ENCODE assay signal across 20 mouse cellular contexts in genomic region chr4:42963480-42963879, GRCm38 (mm10). TPM values are rescaled to one million over a fixed set of nuclear protein-coding genes. Genes with fewer than 3 reads are reported as not detected.
DNase-seq lines count a peak whose midpoint lies in the region; ATAC-seq and TF ChIP-seq lines count a peak whose summit lies in the region.
"Had no signal": no experiment of that assay in that cellular context is flagged by ENCODE, and none has a peak within 500 bp of the region (broad histone marks: within the 10 kb centered on the region; RNA-seq: fewer than 3 reads in every experiment).

No protein-coding gene starts in this region.

- TF ChIP-seq CTCF in kidney, postnatal 0 days (IDR thresholded peaks at IDR 0.05; ENCODE audit: low read depth) = peak; percentile 39

- H3K27ac ChIP-seq in kidney, postnatal 0 days = no peak overlapping the region
- H3K27ac ChIP-seq in kidney, embryonic 14.5 days (ENCODE audit: low read depth, low read length) = no peak overlapping the region
- H3K27ac ChIP-seq: forebrain, embryonic 10.5 days; limb, embryonic 10.5 days; liver, embryonic 15.5 days had no signal

- H3K9ac ChIP-seq in kidney, postnatal 0 days (ENCODE audit: low read depth, low read length) = no peak overlapping the region
- no peak overlapping the region for H3K9ac ChIP-seq in kidney, embryonic 14.5 days (ENCODE audit: low read depth, low read length)
- H3K9ac ChIP-seq: liver, embryonic 15.5 days had no signal

- peaks cover 3% of the 10 kb centered on the region; the same call in 1 of the 2 replicates for H3K4me1 ChIP-seq in kidney, postnatal 0 days (replicated peaks; ENCODE audit: insufficient read depth, low read length)
- H3K4me1 ChIP-seq in kidney, embryonic 14.5 days (ENCODE audit: control insufficient read depth, insufficient read depth, low read length) = no peaks in the 10 kb centered on the region

- H3K4me2 ChIP-seq in kidney, postnatal 0 days (ENCODE audit: low read length) = no peak overlapping the region
- no peak overlapping the region for H3K4me2 ChIP-seq in kidney, embryonic 14.5 days (replicated peaks; ENCODE audit: low read depth, low read length)
- H3K4me2 ChIP-seq: liver, embryonic 15.5 days had no signal

- H3K27me3 ChIP-seq in kidney, postnatal 0 days (ENCODE audit: insufficient read depth, low read length) = no peaks in the 10 kb centered on the region
- H3K27me3 ChIP-seq in kidney, embryonic 14.5 days (ENCODE audit: control insufficient read depth, insufficient read depth, low read length) = no peaks in the 10 kb centered on the region

- no peak for ATAC-seq in kidney, postnatal 0 days (replicated peaks; ENCODE audit: low FRiP score, low read depth)
- ATAC-seq in kidney, embryonic 14.5 days (ENCODE audit: low FRiP score, low TSS enrichment) = no peak
- ATAC-seq: hindbrain, embryonic 16.5 days had no signal

- no peaks in the 10 kb centered on the region for H3K9me3 ChIP-seq in kidney, postnatal 0 days (replicated peaks; ENCODE audit: low read length)
- H3K9me3 ChIP-seq in kidney, embryonic 14.5 days (ENCODE audit: control insufficient read depth, low read length) = no peaks in the 10 kb centered on the region
- H3K9me3 ChIP-seq: forebrain, embryonic 10.5 days; limb, embryonic 10.5 days; liver, embryonic 15.5 days had no signal

- no peaks in the 10 kb centered on the region for H3K36me3 ChIP-seq in kidney, postnatal 0 days (ENCODE audit: insufficient read depth, low read length)
- H3K36me3 ChIP-seq in kidney, embryonic 14.5 days (ENCODE audit: control insufficient read depth, insufficient read depth, low read length) = no peaks in the 10 kb centered on the region
- H3K36me3 ChIP-seq: limb, embryonic 10.5 days; liver, embryonic 15.5 days had no signal

- H3K4me3 ChIP-seq in kidney, postnatal 0 days (replicated peaks; ENCODE audit: low read depth, low read length) = no peak overlapping the region
- no peak overlapping the region for H3K4me3 ChIP-seq in kidney, embryonic 14.5 days (ENCODE audit: low read length)
- H3K4me3 ChIP-seq: forebrain, embryonic 10.5 days; limb, embryonic 10.5 days; liver, embryonic 15.5 days had no signal

- peak; percentile 34 for DNase-seq in adrenal gland, postnatal 14 days
- DNase-seq in adrenal gland, postnatal 4 days (ENCODE audit: low spot score in 2 of 2) = no peak
- no peak for DNase-seq in kidney, postnatal 0 days (ENCODE audit: low spot score)
- DNase-seq in lung, postnatal 36 days = peak; percentile 39
- no peak for DNase-seq in lung, postnatal 25 days (ENCODE audit: low spot score)
- DNase-seq in induced T-regulatory cell, adult 2 months (ENCODE audit: low read depth) = peak; percentile 43
- no peak for DNase-seq in right cerebral cortex, postnatal 36 days (ENCODE audit: low spot score in 2 of 2)
- DNase-seq: adrenal gland, adult 2 months; cerebellum, adult 8-10 months; heart, postnatal 10 days; right cerebral cortex, postnatal 4 days; thymus, adult 2 months had no signal

- 97% methylated on average over 2 of the region's 2 CpGs for WGBS in kidney, postnatal 0 days
- 89% methylated on average over 2 of the region's 2 CpGs for WGBS in kidney, embryonic 14.5 days

RNA-seq across cellular contexts. Expression of gene 1700022I11Rik, which starts 5.9 kb away (rescaled TPM):
- total RNA-seq in adrenal gland, postnatal 14 days (2021) = not detected in 2 replicates
- total RNA-seq in adrenal gland, postnatal 4 days (2021) = not detected
- 0.37 and 0.66 TPM in 2 replicates for polyA plus RNA-seq in kidney, postnatal 0 days (2015; fragmentation: Nextera tagmentation; extraction: Ambion mirVana)
- 0.34 and 0.37 TPM in 2 replicates for polyA plus RNA-seq in kidney, embryonic 14.5 days (2014; fragmentation: Nextera tagmentation; extraction: Ambion mirVana)
- total RNA-seq: adrenal gland, adult 2 months; heart, postnatal 10 days; layer of hippocampus, postnatal 25 days; megakaryocyte, adult 5-6 weeks; monocyte, adult 5-6 weeks had no signal
- polyA plus RNA-seq: adrenal gland, adult 2 months; thymus, adult 2 months had no signal

RNA-seq across cellular contexts. Expression of gene Dnajb5, which starts 13.9 kb away (rescaled TPM):
- 17.6 and 18.4 TPM in 2 replicates for total RNA-seq in adrenal gland, postnatal 14 days (2021)
- 10 to 100 TPM; 17.7 to 19.1 TPM for total RNA-seq in adrenal gland, postnatal 4 days (2021)
- polyA plus RNA-seq in kidney, postnatal 0 days (2015; fragmentation: Nextera tagmentation; extraction: Ambion mirVana) = 4.6 and 5.3 TPM in 2 replicates
- polyA plus RNA-seq in kidney, embryonic 14.5 days (2014; fragmentation: Nextera tagmentation; extraction: Ambion mirVana) = 5.1 and 6.8 TPM in 2 replicates

RNA-seq across cellular contexts. Expression of gene Vcp, which starts 36.8 kb away (rescaled TPM):
- total RNA-seq in adrenal gland, postnatal 14 days (2021) = 265 and 269 TPM in 2 replicates
- total RNA-seq in adrenal gland, postnatal 4 days (2021) = 100 to 1,000 TPM; 283 to 294 TPM
- 356 and 406 TPM in 2 replicates for polyA plus RNA-seq in kidney, postnatal 0 days (2015; fragmentation: Nextera tagmentation; extraction: Ambion mirVana)
- polyA plus RNA-seq in kidney, embryonic 14.5 days (2014; fragmentation: Nextera tagmentation; extraction: Ambion mirVana) = 351 and 554 TPM in 2 replicates

RNA-seq across cellular contexts. Expression of gene Fancg, which starts 46.8 kb away (rescaled TPM):
- 8.7 and 10.2 TPM in 2 replicates for total RNA-seq in adrenal gland, postnatal 14 days (2021)
- total RNA-seq in adrenal gland, postnatal 4 days (2021) = 10 to 100 TPM; 11.7 to 14.9 TPM
- 7.2 and 9.2 TPM in 2 replicates for polyA plus RNA-seq in kidney, postnatal 0 days (2015; fragmentation: Nextera tagmentation; extraction: Ambion mirVana)
- 11.8 and 16.9 TPM in 2 replicates for polyA plus RNA-seq in kidney, embryonic 14.5 days (2014; fragmentation: Nextera tagmentation; extraction: Ambion mirVana)

RNA-seq across cellular contexts. Expression of gene Phf24, which starts 47.0 kb away (rescaled TPM):
- 0.56 and 3.8 TPM in 2 replicates for total RNA-seq in adrenal gland, postnatal 14 days (2021)
- total RNA-seq in adrenal gland, postnatal 4 days (2021) = 1 to 10 TPM; 3.4 to 5.4 TPM
- polyA plus RNA-seq in kidney, postnatal 0 days (2015; fragmentation: Nextera tagmentation; extraction: Ambion mirVana) = 0.34 and 0.64 TPM in 2 replicates
- 0.41 and 1.1 TPM in 2 replicates for polyA plus RNA-seq in kidney, embryonic 14.5 days (2014; fragmentation: Nextera tagmentation; extraction: Ambion mirVana)
- total RNA-seq: megakaryocyte, adult 5-6 weeks; monocyte, adult 5-6 weeks had no signal
- polyA plus RNA-seq: limb, embryonic 10.5 days had no signal

Comparison
In these comparisons a context has a peak if more than half of its experiments do, and no peak if none do; other contexts are left out.
1. DNase-seq: peak in adrenal gland, postnatal 14 days (single experiment), lung, postnatal 36 days (single experiment) and induced T-regulatory cell, adult 2 months (single experiment); none in adrenal gland, postnatal 4 days (0 of 2), kidney, postnatal 0 days (single experiment), lung, postnatal 25 days (single experiment) and right cerebral cortex, postnatal 36 days (0 of 2).